Mouse (Mus musculus): ENCODE data around the gene Ano3. TPM values are rescaled to one million over a fixed set of nuclear protein-coding genes. Genes with fewer than 3 reads are reported as not detected.
"Not testable (repeated sequence)": the region's sequence is repeated elsewhere in the genome, so short reads cannot be mapped to it uniquely, and the experiment has no call there.

Gene Ano3
- under 1 TPM; 0.16 to 0.38 TPM for total RNA-seq (2021)
- long read RNA-seq, experiment 1: 0 reads
- long read RNA-seq, experiment 2: 0 reads

DNA sequence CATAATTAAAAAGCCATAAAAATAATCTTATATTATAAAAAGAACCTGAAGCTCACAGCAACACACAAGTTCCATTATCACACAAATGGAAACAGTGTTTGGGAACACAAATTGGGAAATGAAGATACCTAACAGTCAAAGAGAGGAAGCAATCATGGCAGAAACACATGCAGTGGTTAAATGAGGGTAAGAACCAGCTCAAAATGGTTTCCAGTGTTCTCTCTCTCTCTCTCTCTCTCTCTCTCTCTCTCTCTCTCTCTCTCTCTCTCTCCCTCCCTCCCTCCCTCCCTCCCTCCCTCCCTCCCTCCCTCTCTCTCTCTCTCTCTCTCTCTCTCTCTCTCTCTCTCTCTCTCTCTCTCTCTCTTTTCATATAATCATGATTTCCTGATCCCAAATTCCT, at the start of gene Ano3:
Gene Ano3, minus strand, starts transcription at position 101 of the 400 bp plus-strand sequence.
- DNase-seq: not testable (repeated sequence)

- no peak for DNase-seq
Observed at GRCm38 (mm10) chr2:110990071-110990470, 39.3 kb upstream of the Ano3 start.

DNA sequence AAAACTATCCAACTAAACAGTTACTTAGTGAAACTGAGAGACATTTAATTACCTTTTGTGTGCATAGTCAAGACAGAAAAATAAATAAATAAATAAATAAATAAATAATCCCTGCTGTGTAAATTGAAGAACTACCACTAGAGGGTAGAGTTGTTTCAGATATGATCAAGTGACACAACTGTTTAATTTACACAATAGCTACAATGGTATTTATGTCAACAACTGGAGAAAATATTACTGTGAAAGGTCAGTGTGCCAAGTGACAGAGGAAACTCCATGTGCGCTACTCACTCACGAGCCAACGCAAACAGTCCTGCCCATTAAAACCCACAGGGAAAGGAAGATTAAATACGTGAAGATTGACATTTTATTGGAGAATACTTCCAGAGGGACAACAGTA, 38.8 kb upstream of the Ano3 start:
- no peak for DNase-seq

DNA sequence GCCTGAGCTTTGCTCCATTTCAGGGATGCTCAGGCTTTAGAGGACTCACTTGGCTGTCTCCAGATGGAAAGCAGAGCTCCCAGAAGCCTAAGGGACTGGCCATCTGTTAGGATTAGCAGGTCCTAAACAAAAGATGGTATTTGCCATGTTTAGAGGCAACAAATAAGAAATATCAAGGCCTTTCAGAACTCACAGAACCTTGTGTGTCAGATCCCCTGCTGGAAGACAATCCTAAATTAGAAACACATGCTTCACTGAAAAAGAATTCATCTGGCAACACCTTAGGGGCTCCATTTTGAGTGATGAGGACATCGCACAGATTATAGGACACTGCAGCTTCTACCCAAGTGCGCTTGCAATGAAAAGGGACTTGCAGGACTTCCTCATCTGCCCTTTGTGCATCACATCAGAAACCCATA, 35.1 kb upstream of the Ano3 start:
- no peak for DNase-seq

DNA sequence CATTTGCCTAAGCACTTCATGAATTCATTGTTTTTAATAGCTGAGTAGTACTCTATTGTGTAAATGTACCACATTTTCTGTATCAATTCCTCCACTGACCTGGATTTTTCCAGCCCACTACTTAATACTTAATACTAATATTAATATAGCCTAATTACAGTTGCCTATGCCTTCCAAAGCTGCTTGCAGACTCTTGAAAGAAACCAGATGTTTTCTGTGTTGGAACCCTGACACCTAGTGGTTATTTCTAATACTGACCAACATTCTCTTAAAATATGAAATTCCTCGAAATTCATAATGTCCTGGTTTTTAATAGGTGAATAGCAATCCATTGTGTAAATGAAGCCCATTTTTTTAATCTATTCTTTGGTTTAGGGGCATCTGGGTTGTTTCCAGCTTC, 31.0 kb upstream of the Ano3 start:
- DNase-seq: no peak

- no peak for DNase-seq
Observed at GRCm38 (mm10) chr2:110979610-110980009, 28.9 kb upstream of the Ano3 start.

GRCm38 (mm10) chr2:110976871-110977270, 26.1 kb upstream of the Ano3 start:
- DNase-seq: no peak

GRCm38 (mm10) chr2:110970158-110970557, 19.4 kb upstream of the Ano3 start:
- DNase-seq: no peak

- no peak for DNase-seq
Observed at GRCm38 (mm10) chr2:110965398-110965797, 14.7 kb upstream of the Ano3 start.

GRCm38 (mm10) chr2:110950432-110950803, 305 bp downstream of the Ano3 start:
- no peak for DNase-seq

DNA sequence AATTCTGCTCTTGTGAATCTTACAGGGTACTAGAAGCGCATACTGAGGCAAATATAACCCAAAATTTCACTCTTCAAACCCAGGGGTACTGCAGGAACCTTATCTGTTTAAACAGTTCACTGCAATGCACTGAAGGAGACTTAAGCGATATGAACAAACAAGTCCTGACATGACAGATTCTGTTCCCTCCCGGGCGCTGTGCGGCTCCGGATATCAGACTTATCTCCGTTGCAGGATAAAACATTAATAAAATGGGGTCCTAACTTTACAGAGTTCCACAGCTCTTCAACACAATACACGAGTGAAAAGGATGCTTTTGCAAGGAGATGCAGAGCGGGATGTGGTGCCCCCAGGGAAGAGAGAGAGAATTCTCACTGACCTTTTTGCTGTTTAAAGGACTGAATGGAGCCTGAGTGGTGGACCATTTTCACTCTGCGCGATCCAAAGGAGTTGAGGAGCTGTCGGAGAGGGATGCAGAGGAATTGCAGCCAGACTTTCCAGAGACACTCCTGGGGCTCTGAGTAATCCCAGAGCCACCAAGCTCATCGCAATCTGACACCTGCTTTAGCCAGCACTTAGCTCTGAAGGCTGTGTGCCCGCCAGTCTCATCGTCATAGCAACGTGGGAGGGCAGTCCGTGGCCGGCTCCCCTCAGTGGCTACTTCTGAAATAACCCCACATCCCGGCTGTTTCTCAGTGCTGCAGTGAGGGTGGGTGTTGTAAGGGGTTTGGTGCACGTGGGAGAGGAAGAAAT, 868 bp downstream of the Ano3 start:
- peak; percentile 18 for DNase-seq

- no peak for DNase-seq
Observed at GRCm38 (mm10) chr2:110945171-110945570, 5.6 kb downstream of the Ano3 start.

DNA sequence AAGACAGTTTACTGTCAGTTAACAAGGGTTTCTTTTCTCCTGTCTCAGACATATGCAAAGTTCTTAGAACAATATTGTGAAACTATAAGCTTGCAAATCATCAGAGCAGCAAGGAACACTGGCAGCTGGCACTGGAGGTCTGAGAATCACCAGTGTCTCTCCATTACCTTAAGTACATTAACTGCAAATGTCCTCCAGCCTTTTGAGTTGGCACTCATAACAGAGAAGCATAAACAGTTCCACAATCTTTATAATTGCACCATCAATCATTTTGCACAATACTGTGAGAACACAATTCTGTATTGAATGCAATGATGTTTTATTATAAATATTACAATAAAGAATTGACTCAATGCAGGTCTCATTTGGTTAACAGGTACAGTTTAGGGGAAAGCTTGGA, 15.0 kb downstream of the Ano3 start:
- DNase-seq: no peak

GRCm38 (mm10) chr2:110929126-110929525, 21.6 kb downstream of the Ano3 start:
- no peak for DNase-seq

DNA sequence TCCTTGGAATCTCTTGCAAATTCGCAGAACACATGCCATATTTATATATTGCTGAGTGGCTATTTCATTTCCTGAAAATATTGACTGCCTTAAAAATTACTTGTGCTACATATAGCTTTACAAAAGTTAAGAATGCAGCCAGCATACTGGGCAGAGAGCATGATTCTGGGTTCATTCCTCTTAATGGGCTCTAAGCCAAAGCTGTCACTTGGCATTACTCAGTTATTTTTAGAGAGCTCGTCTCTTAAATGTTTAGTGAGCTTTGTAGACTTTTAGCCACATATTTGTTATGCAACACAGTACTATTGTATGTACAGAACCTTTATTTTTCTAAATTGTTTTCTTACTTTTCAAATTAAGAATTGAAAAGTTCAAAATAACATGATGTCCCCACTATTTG, 41.2 kb downstream of the Ano3 start:
- no peak for DNase-seq

DNA sequence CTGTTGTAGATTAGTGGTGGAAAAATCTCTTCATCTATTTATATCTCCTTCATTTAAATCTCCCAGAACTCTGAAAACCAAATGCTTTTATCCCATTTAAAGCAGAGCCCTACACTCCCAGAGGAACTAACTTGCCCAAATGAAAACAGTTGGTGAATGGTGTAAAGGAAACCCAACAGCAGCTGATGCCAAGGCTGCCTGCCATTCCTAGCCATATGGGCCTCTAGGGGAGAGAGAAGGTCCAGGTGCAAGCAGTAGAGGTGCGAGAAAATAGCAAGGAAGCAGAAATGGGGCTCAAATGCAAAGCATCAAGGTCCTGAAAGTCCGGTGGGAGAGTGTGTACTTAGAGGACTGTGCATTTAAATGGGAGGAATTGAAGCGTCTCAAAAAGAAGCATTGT, 44.2 kb downstream of the Ano3 start:
- no peak for DNase-seq

DNA sequence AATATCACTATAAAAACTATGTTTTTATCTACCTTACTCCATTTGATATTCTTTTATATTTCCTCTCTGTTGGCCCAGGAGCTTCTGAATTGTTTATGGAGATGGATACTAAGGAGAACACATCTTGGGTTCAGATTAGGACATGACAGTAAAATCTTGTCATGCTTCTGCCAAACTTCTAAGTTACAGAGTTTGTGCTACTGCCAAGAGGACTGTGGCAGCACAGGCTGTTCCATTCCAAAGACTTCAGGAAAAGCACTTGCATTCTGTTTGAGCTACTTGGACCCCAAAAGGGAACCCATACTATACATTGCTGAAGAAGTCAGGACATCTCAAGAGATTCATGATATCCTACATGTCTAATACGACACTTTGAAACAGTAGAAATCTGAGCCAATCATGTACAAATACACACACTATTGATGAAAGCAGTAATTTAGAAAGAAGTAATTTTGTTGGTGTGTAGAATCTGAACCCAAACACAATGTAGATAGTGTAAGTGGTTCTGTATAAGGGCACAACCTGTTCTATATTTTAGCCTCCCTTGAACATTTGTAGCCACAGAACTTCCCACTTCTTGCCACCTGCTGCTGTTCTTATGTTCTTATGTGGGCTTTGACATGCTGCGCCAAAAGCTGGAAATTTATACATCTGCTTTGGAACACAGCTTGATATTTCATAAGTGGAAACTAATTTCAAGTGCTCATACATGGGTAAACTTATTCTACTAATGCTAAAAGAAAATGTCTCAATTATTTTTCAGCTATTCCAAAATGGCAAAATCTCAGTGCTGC, 54.0 kb downstream of the Ano3 start:
- no peak for DNase-seq

GRCm38 (mm10) chr2:110871650-110872049, 79.1 kb downstream of the Ano3 start:
- DNase-seq: no peak

DNA sequence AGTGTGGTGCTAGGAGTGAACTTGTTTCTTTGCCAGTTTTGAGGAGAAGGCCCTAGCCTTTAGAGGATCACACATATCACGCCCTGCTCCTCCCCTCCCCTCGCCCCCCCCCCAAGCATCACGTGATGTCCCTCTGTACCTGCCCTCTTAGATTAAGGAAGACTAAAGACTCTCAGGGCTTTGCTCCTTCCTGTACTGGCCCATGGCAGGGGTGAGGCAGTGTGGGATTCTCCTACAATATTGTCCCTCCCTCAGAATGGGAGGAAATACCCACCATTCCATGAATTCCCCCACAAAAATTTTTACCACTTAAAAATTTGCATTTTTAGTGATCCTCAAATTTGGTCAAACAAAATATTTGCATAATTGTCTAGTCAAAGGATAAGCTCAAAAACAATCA, 85.1 kb downstream of the Ano3 start:
- no peak for DNase-seq

- DNase-seq: no peak
Observed at GRCm38 (mm10) chr2:110863376-110863775, 87.3 kb downstream of the Ano3 start.

DNA sequence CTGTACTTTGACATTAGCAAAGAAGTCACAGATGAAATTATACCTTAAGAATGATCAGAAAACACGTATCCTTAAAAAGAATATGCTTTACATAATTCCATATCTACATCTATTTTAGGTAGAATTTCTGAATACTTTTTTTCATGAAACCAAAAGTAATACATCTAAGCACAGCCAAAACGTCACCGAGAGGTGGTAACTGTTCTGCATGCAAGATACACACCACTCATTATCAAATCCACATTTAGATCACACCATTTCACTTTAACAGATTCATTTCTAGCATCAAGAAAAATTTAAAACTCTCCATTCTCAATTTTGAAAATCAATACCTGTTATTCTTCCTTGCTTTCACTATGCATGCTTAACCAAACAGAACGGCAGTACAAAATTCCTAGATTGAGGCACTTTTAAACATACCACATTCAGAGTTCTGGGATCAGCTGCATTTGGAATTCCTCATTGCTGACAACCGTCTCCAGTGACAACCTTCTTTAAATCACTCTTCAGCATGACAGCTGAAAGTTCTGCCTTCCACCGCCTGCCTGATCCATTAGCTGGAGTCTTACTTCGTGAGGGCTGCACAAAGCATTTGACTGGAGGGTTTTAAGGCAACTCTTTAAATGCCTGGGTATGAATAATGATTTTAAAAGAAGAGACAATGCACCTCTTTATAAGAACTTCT, 111.0 kb downstream of the Ano3 start:
- DNase-seq: no peak

DNA sequence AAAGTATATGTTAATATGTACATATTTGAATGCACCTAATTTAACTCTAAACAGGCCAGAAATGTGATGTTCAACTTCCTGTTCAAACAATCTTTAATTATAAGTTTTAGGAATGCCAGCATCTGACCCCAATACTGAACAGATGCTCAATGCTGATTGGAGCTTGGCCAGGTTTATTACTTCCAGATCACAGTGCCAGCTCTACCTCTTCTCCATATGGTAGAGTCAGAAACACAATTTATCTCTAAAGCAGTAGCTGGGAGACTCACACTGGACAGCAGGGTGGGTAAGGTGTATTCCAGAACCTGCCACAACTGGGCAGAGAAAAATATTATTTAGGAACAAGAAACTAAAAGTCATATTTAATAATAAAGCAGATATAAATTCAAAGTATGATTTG, 134.5 kb downstream of the Ano3 start:
- no peak for DNase-seq

- no peak for DNase-seq
Observed at GRCm38 (mm10) chr2:110814964-110815363, 135.8 kb downstream of the Ano3 start.
